Mouse (Mus musculus): Measurements from ENCODE around the gene Socs3. TPM values are rescaled to one million over a fixed set of nuclear protein-coding genes. Genes with fewer than 3 reads are reported as not detected.

Socs3 gene
- polyA plus RNA-seq, 1 experiment from 2014 or later: 11.7 TPM

- ATAC-seq (replicated peaks; ENCODE audit: low FRiP score, low read depth) (no peak), DNase-seq (ENCODE audit: low spot score) (no peak)
- no peaks in the 10 kb centered on the region for H3K9me3 ChIP-seq (replicated peaks; ENCODE audit: low read length)
- no peak overlapping the region for H3K4me2 ChIP-seq (ENCODE audit: low read length)
- WGBS: 59% methylated on average over 9 of the region's 9 CpGs
- H3K4me3 ChIP-seq (replicated peaks; ENCODE audit: low read depth, low read length): no peak overlapping the region
- H3K9ac ChIP-seq (ENCODE audit: low read depth, low read length): no peak overlapping the region
- no peak for TF ChIP-seq CTCF (IDR thresholded peaks at IDR 0.05; ENCODE audit: low read depth)
- H3K27ac ChIP-seq: no peak overlapping the region
- no peaks in the 10 kb centered on the region for H3K36me3 ChIP-seq (ENCODE audit: insufficient read depth, low read length)
- no peaks in the 10 kb centered on the region for H3K27me3 ChIP-seq (ENCODE audit: insufficient read depth, low read length)
- H3K4me1 ChIP-seq (replicated peaks; ENCODE audit: insufficient read depth, low read length): peaks cover 44% of the 10 kb centered on the region; the same call in 1 of the 2 replicates
Measured at GRCm38 (mm10) chr11:117991502-117992470, 21.9 kb upstream of the Socs3 start.

GRCm38 (mm10) chr11:117989926-117990325 lies 20.1 kb upstream of the Socs3 start:
- Histone ChIP-seq H3K4me3 (replicated peaks; ENCODE audit: low read depth, low read length) (no peak overlapping the region), H3K36me3 (ENCODE audit: insufficient read depth, low read length) (no peaks in the 10 kb centered on the region), H3K27ac (no peak overlapping the region), H3K27me3 (ENCODE audit: insufficient read depth, low read length) (no peaks in the 10 kb centered on the region), H3K4me1 (replicated peaks; ENCODE audit: insufficient read depth, low read length) (peaks cover 38% of the 10 kb centered on the region; the same call in 1 of the 2 replicates), H3K9me3 (replicated peaks; ENCODE audit: low read length) (no peaks in the 10 kb centered on the region), H3K4me2 (ENCODE audit: low read length) (no peak overlapping the region), H3K9ac (ENCODE audit: low read depth, low read length) (no peak overlapping the region)
- no peak for ATAC-seq (replicated peaks; ENCODE audit: low FRiP score, low read depth)
- peak; percentile 50 for TF ChIP-seq CTCF (IDR thresholded peaks at IDR 0.05; ENCODE audit: low read depth)
- WGBS: 44% methylated on average over 10 of the region's 10 CpGs
- no peak for DNase-seq (ENCODE audit: low spot score)

- no peak overlapping the region for H3K9ac ChIP-seq (ENCODE audit: low read depth, low read length)
- H3K4me3 ChIP-seq (replicated peaks; ENCODE audit: low read depth, low read length): no peak overlapping the region
- no peak overlapping the region for H3K27ac ChIP-seq
- H3K36me3 ChIP-seq (ENCODE audit: insufficient read depth, low read length): no peaks in the 10 kb centered on the region
- H3K27me3 ChIP-seq (ENCODE audit: insufficient read depth, low read length): no peaks in the 10 kb centered on the region
- no peak for ATAC-seq (replicated peaks; ENCODE audit: low FRiP score, low read depth)
- DNase-seq (ENCODE audit: low spot score): no peak
- TF ChIP-seq CTCF (IDR thresholded peaks at IDR 0.05; ENCODE audit: low read depth): no peak
- no peak overlapping the region for H3K4me2 ChIP-seq (ENCODE audit: low read length)
- H3K9me3 ChIP-seq (replicated peaks; ENCODE audit: low read length): no peaks in the 10 kb centered on the region
- WGBS: 90% methylated on average over 4 of the region's 4 CpGs
- peaks cover 32% of the 10 kb centered on the region; the same call in 1 of the 2 replicates for H3K4me1 ChIP-seq (replicated peaks; ENCODE audit: insufficient read depth, low read length)
Measured at GRCm38 (mm10) chr11:117989241-117989640, 19.4 kb upstream of the Socs3 start.

GRCm38 (mm10) chr11:117987968-117988367 lies 18.1 kb upstream of the Socs3 start:
- no peaks in the 10 kb centered on the region for H3K27me3 ChIP-seq (ENCODE audit: insufficient read depth, low read length)
- TF ChIP-seq CTCF (IDR thresholded peaks at IDR 0.05; ENCODE audit: low read depth): no peak
- 57% methylated on average over 4 of the region's 4 CpGs for WGBS
- H3K4me2 ChIP-seq (ENCODE audit: low read length): peak overlapping the region; percentile 84
- H3K9ac ChIP-seq (ENCODE audit: low read depth, low read length): 0 out of 2 replicates have a peak overlapping the region, but pooled peaks have one; percentile 92
- H3K27ac ChIP-seq: no peak overlapping the region
- no peaks in the 10 kb centered on the region for H3K9me3 ChIP-seq (replicated peaks; ENCODE audit: low read length)
- no peaks in the 10 kb centered on the region for H3K36me3 ChIP-seq (ENCODE audit: insufficient read depth, low read length)
- peak overlapping the region; percentile 90; the same call in 1 of the 2 replicates for H3K4me3 ChIP-seq (replicated peaks; ENCODE audit: low read depth, low read length)
- ATAC-seq (replicated peaks; ENCODE audit: low FRiP score, low read depth): no peak
- no peak for DNase-seq (ENCODE audit: low spot score)
- H3K4me1 ChIP-seq (replicated peaks; ENCODE audit: insufficient read depth, low read length): peaks cover 22% of the 10 kb centered on the region; the same call in 1 of the 2 replicates

GRCm38 (mm10) chr11:117987032-117987451 lies 17.2 kb upstream of the Socs3 start:
- TF ChIP-seq CTCF (IDR thresholded peaks at IDR 0.05; ENCODE audit: low read depth): no peak
- DNase-seq (ENCODE audit: low spot score) (no peak), ATAC-seq (replicated peaks; ENCODE audit: low FRiP score, low read depth) (peak; percentile 59)
- no peaks in the 10 kb centered on the region for H3K27me3 ChIP-seq (ENCODE audit: insufficient read depth, low read length)
- H3K4me1 ChIP-seq (replicated peaks; ENCODE audit: insufficient read depth, low read length): peaks cover 19% of the 10 kb centered on the region; the same call in 1 of the 2 replicates
- WGBS: under 1% methylated on average over 32 of the region's 32 CpGs
- peak overlapping the region; percentile 84 for H3K4me2 ChIP-seq (ENCODE audit: low read length)
- H3K36me3 ChIP-seq (ENCODE audit: insufficient read depth, low read length): no peaks in the 10 kb centered on the region
- H3K9me3 ChIP-seq (replicated peaks; ENCODE audit: low read length): no peaks in the 10 kb centered on the region
- H3K27ac ChIP-seq: peak overlapping the region; percentile 73
- peak overlapping the region; percentile 90 for H3K4me3 ChIP-seq (replicated peaks; ENCODE audit: low read depth, low read length)
- peak overlapping the region; percentile 92 for H3K9ac ChIP-seq (ENCODE audit: low read depth, low read length)

- ATAC-seq (replicated peaks; ENCODE audit: low FRiP score, low read depth) (peak; percentile 66), DNase-seq (ENCODE audit: low spot score) (peak; percentile 96)
- no peaks in the 10 kb centered on the region for H3K36me3 ChIP-seq (ENCODE audit: insufficient read depth, low read length)
- H3K4me1 ChIP-seq (replicated peaks; ENCODE audit: insufficient read depth, low read length): peaks cover 16% of the 10 kb centered on the region; the same call in 1 of the 2 replicates
- peak within 1 kb of the TSS; percentile 73 for H3K27ac ChIP-seq
- no peak for TF ChIP-seq CTCF (IDR thresholded peaks at IDR 0.05; ENCODE audit: low read depth)
- H3K9me3 ChIP-seq (replicated peaks; ENCODE audit: low read length): no peaks in the 10 kb centered on the region
- H3K9ac ChIP-seq (ENCODE audit: low read depth, low read length): peak within 1 kb of the TSS; percentile 92
- H3K4me3 ChIP-seq (replicated peaks; ENCODE audit: low read depth, low read length): peak within 1 kb of the TSS; percentile 90
- 9% methylated on average over 51 of the region's 51 CpGs for WGBS
- H3K4me2 ChIP-seq (ENCODE audit: low read length): peak within 1 kb of the TSS; percentile 84
- no peaks in the 10 kb centered on the region for H3K27me3 ChIP-seq (ENCODE audit: insufficient read depth, low read length)
Measured at GRCm38 (mm10) chr11:117986126-117987031, 16.5 kb upstream of the Socs3 start, which contains the start of gene Pgs1. Gene Pgs1, plus strand, starts transcription at chr11:117986292.

All from kidney, postnatal 0 days (tissue).